Mouse (Mus musculus): ENCODE results near the gene Dtd1.

The Dtd1 gene

DNA sequence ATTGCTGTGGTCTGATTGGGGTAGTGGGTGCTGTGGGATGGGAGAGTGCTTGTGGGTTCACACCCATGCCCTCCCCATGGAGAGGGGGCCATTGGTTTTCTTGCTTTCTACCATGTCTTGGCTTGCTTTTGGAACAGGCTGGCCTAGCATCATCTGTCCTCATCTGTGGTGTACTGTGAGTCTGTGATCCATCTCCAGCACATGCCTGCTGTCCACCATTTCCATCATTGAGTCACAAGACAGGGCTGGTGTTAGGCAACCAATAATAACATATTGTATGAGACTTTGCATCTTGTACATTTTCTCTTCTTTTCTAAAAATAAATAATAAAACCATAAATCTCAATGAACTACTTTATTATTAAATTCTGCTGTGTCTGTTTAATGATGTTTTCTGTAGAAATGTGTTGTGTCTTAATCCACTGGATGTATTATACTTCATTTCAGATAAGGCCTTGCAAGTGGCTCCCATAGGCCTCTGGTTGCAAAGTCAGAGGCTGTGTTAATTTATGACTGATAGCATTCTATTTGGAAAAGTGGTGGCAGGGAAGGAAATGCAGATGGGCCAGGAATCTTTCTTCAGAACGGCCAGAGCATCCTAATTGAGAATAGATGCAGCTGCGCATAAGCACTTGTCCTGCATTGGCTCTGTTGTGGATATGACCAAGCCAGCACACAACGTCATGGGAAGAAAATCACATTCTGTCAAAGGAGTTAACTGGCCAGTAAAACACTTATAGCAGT lies 168.8 kb downstream of the Dtd1 start:
- DNase-seq (ENCODE audit: low read depth, low spot score): no peak

DNA sequence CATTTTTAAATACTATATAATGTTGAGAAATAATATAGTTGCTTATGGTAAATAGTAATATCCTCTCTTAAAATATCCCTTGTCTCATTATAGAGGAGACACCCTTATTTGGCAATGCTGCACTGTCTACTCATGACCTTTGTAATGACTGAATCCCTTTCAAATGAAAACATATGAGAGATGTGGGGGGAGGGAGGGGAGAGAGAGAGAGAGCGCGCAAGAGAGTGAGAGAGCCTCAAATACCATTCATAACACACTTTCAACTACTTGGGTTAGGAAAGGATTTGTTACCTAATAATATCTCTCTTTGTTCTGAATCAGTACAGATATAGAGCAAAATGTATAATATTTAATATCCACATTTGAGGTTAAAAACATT lies 169.4 kb downstream of the Dtd1 start:
- no peak for DNase-seq (ENCODE audit: low read depth, low spot score)

DNA sequence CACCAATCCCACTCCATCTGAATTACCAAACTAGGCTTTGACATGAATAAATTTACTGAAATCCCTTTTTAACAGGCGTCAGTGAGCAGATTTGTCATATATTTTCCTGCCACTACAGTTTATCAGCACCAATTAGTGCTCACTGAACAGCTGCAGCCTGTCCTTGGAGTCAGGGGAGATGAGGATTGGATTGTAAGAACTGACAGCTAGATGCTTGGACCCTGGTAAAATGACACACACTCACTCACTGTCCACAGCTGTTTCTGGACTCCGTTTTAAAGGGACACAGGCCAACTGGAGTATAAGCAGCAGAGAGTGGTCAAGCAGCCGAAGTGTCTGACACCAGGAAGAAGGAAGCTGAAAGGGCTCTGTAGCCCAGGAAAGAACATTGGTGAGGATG lies 169.9 kb downstream of the Dtd1 start:
- DNase-seq (ENCODE audit: low read depth, low spot score): no peak

DNA sequence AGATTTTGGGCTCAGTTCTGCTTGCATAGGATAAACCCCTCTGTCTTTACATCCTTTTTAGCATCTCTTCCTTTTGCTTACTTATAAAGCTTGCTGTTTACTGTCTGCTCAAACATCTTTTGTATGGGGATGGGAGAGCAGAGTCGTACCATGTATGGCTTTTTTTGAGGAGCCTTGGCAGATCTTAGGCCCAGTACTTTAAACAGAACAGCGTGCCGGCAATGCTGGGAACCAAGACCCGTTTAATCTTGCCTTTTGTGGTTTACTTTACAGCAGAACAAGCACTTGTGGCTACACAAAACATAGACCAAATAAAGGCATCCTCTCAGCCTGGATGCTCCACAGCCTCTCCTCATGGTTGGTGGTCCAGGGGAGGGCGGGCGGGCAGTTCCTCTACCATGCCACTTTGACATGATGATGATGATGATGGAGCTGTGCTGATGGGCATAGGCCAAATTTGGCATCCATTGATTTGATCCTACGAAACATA lies 170.8 kb downstream of the Dtd1 start:
- no peak for DNase-seq (ENCODE audit: low read depth, low spot score)

DNA sequence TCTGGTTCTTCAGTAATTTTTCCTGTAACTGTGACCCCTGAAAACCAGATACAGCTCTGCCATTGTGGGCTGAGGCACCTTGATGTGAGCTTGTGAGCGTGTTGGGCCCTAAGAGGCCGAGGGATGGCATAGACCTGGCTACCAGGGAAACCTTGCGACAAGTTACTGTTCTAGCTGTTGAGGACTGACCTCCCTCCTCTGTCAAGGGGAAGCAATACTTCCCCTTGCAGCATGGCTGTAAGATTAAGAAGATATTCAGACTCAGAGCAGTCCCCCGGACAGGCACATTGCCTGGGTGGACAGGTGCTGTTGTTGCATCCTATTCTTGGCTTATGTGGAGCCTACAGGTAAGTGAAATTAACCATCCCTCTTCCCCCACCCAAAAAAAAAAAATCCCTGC lies 172.1 kb downstream of the Dtd1 start:
- DNase-seq (ENCODE audit: low read depth, low spot score): no peak

DNA sequence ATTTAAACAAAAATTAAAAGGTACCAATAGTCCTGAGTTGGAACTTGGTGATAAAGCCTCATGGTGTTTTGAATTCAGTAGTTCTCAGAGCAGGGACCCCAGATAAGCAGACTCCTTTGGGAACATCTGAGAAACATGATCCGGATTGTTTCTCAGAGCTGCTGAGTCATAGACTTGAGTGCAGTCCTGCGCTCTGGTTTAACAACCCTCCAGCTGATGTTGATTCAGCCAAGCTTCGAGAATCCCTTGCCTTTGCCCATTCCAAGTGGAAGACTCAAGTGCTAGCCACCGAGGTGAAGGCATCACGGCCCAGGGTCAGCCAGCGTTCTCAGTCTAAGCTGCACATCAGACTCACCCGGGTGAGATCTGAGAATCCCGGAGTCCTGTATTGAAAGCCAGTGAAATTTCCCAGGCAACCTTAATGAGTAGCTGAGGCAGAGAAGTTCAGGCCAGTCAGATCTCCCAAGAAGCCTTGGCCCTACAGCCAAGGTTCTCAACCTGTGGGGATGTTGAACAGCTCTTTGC lies 175.0 kb downstream of the Dtd1 start:
- DNase-seq (ENCODE audit: low read depth, low spot score): no peak

DNA sequence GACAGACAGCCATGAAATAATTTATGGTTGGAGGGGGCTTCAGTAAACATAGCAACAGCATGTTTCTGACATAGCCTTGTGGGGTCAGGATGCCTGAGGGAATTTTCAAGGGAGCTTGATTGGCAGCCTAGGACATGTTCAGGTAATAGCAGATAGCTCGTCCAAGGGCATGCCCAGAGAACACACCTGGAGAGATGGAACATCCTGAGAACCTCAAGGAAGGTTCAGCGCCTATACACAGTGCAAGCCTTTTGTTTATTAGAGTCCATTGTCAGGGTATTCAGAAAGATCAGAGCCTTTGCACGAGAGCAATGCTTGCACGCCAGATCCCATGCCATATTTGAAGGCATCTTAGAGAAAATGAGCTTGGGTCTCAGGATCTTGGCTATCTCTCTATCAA lies 175.9 kb downstream of the Dtd1 start:
- no peak for DNase-seq (ENCODE audit: low read depth, low spot score)

DNA sequence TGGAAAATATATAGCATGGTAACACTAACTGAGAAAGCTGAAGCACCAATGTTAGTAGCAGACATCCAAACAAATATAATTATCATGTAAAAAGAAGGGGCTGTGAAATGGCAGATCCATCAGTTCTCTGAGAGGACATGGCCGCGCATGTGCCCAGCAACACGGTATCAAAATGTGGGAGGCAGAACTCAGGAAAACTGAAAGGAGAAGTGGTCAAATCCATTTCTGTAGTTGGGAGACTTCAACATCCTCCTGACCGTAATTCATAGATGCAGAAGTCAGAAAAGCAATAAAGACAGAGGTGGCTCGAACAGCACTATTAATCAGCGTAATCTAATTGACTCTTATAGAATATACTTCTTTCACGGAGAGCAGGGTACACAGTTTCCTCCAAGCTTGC lies 179.6 kb downstream of the Dtd1 start:
- DNase-seq (ENCODE audit: low read depth, low spot score): no peak

DNA sequence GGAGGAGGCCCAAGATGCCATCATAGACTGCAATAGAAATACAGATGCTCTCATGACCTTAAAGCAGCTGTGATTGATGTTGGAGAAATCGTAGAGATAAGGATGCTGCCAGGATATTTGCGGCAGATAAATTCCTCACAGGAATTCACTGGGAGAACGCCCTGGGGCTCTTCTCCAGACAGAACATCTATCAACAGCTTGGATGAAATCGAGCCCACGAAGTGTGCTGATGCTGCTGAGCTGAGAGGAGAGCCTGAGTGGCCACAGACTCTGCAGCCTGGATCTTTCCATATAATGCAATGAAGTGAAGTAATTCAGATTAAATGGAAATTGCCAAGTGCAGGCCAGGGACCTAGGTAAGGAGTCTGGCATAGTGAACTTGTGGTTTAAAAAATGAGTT lies 181.0 kb downstream of the Dtd1 start:
- no peak for DNase-seq (ENCODE audit: low read depth, low spot score)

DNA sequence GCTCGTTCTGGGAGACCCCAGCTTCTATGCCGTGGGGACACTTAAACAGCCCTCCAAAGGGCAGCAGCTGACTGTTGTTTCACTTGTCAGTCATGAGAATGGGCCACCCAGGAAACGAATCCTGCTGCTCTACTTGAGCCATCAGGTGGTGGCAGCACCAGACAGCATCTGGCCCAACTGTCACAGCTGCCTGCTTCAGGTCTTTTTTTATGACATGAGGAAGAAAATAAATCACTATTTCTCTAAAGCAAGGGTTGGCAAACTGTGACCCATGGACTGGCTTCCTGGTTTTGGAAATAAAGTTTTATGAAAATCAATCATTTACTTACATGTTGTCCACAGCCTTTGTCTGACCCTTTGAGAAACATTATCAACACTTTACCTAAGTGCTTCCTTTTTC lies 182.2 kb downstream of the Dtd1 start:
- DNase-seq (ENCODE audit: low read depth, low spot score): no peak

DNA sequence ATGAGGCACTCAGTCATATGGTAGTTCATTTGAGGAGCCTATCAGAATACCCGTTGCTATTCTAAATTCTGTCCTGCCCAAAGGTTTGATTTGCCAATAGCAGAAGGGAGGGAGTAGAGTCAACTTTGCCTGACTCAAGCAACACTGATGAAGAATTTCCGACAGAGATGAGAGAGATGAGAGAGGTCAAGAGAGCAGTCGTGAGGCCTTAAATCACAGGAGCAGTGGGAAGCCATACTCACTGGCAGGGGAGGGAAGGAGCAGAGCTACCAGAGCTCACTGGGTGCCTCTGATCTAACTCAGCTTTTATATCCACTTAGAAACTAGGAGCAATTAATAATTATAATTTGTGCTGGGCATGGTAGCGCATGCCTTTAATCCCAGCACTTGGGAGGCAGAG lies 182.8 kb downstream of the Dtd1 start:
- DNase-seq (ENCODE audit: low read depth, low spot score): no peak

DNA sequence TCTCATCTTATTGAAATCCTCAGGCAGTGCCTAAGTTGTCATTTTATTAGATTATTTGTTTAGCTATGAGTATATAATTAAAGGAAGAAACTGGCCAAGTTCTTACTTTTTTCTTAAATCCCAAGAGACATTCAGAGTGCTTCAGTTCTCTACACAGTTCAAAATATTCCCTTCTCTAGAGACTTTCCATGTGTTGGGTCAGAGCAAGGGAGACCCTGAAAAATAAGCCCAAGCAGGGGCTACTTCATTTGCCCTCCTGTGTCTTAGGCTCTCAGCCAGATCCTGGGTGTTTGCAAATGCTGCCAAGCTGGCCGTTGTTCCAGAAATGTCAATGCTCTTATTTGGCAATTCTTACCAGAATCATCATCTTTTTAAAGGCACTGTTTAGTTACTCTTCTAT lies 183.5 kb downstream of the Dtd1 start:
- no peak for DNase-seq (ENCODE audit: low read depth, low spot score)

DNA sequence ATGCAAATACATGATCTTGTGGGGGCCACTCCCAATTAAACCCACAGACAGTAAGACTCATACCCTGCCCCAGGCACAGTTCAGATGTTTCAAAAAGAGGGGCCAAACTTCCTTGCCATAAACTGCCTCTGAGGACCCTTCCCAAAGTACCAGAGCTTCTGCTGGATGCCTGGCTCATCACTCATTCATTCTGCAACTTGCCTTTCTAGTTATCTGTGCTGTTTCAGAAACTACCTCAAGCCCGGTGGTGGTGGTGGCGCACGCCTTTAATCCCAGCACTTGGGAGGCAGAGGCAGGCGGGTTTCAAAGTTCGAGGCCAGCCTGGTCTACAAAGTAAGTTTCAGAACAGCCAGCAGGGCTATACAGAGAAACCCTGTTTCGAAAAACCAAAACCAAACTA lies 184.1 kb downstream of the Dtd1 start:
- DNase-seq (ENCODE audit: low read depth, low spot score): no peak

DNA sequence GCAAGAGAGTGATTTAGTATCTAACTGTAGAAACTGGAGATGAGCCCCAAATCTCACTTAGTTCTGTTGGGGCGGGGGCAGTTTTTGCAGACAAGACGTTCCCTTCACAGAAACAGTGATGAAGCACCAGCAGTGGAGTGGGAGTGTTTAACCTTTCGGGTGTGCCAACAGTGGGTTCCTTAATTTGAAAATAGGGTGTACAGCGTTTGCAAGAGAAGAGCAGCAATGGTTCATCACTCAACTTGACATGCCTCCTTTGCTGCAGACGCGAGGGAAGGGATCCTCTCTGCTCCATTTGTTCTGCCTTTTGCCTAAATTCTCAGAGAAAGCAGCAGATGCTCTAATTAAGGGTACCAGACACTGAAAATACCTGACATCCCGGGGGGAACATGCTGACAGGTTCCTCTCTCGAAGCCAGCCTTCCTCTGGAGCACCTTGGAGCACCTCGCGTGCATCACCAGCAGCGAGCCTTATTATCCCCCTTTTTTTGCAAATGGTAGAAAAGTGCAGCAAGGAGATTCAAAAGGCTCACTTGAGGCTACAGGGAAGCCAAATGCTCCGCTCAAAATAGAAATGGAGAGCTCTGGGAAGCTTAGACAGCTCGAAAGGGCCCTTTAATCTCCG lies 192.1 kb downstream of the Dtd1 start:
- no peak for DNase-seq (ENCODE audit: low read depth, low spot score)

DNA sequence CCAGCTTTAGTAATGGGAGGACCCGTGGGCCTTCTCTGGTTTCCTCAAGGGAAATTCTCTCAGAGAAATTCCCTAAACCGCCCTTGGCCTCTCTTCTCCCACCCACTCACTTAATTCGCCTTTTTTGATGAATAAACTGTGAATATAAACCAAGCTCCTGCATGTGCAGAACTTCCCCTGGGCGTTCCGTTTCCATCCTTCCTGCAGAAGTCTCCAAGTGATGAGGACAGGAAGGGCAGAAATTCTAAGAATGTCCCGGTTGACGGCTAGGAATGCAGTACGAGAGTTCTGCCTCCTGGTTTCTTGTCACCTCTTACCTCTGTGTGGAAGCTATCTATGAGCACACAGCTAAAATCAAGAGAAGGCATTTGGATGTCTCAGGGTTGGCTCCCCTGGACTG lies 197.8 kb downstream of the Dtd1 start:
- DNase-seq (ENCODE audit: low read depth, low spot score): no peak

DNA sequence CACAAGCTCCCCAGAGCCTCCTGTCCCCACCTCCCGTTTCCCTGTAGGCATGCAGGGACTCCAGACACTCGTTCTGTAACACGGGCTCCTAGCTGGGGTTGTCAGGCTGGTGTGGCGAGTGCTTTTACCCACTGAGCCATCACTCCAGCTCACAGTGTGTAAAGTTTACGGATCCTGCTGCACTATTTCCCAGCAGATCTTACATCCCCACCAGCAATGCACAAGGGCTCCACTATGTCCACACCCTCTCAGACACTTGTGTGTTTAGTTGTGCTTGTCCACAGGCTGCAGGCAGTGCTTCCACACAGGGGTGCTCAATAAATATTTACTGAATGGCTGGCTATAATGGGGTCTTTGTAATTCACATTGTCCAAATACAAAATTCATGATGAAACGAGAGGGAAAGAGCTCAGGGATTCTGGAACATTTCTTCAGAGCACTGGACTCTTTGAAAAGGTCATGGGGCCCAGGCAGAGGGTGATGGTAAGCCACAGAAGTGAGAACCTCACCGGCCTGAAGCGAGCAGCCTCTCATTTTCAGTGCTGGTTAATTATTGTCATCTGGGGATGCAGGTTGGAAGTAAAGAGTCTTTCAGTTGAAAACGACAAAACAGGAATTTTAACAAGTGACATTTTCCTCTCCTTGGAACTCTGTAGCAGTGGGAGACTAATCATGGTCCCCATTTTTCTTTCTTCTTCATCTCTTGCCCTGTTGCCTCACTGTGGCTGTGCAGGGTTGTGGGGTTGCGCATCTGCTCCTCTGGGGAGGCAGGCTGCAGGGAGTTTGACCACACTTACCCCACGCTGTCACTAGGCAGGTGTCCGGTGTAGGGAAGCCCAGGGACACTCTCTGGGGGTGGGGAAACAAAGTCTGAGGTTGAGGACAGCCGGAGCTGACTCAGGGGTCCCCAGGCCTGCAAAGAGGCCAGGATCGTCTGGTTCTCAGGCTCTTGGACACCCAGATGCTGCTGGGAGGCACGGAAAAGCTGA lies 208.4 kb downstream of the Dtd1 start:
- DNase-seq (ENCODE audit: low read depth, low spot score): no peak
